Mouse (Mus musculus): ENCODE results near the gene Nt5m.
"Not testable (repeated sequence)": the region's sequence is repeated elsewhere in the genome, so short reads cannot be mapped to it uniquely, and the experiment has no call there.

The Nt5m gene

DNA sequence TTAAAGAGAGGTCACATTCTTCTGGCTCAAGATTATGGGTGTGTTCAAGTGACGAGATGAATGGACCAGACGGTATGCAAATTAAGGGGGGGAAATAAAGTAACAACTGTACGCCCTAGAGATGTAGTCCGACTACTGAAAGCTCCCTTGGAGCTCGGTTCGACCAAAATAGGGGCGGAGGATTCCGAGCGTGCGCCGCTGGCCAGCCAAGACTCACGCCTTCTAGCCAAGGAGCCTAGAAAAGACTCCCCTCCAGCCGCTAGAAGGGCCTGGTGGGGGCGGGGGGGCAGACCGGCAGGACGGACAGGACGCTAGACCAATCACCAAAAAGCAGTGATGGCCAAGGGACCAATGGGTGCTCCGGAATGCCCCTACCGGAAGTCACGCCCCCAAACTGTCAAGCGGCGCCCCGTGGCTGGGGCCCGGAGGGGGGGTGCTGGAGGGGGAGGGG, at the start of gene Nt5m:
Gene Nt5m, plus strand, starts transcription at position 440 of the 451 bp plus-strand sequence.
- peak; percentile 100 for DNase-seq

DNA sequence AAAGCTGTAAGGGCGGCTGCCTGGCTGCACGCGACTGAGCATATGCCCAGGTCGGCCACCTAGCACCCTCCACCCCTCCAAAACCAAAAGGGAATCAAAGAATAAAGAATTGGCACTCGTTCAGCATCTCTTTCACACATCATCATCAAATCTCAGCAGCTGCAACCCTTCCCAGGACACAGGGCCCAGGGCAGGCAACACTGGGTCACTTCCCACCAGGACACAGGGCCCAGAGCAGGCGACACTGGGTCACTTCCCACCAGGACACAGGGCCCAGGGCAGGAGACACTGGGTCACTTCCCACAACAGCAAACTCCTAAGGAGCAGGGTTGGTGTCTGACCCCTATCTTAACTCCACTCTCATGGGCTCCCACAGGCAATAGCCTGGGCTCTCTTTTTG, 45.9 kb upstream of the Nt5m start:
- no peak for DNase-seq

DNA sequence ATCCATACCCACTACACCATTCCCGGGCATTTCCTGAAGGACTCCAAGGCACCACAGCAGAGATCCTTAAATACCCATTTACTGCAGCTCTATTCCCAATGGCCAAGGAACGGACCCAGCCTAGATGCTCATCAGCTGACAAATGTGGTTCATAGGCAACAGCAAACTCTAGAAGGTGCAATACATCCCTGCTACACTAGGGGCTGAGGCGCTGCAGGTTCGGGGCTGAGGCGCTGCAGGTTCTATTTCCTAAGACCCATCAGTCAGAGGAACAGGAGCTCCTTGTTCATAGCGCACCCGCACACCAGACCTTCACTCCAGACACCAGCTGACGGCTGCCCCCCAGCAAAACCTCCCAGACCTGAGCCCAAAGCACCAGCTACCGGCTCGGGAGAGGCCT, 38.8 kb upstream of the Nt5m start:
- DNase-seq, result no peak

DNA sequence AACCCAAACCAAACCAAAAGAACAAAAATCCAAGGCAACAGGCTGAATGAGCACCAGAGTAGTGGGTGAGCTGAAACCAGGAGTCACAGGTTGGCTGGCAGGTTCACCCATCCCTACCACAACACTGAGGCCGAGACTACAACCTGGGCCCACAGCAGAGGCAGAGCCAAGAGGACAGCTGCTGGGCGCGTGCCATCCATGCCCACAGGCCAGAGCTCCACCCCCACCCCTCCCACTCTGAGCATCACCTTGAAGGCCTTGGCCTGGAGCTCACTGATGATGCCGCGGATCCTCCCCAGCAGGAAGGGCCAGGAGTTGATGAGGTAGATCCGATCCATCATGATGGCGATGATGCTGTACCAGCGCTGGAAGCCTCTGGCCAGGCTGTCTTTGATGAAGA, 37.4 kb upstream of the Nt5m start:
- peak; percentile 89 for DNase-seq

DNA sequence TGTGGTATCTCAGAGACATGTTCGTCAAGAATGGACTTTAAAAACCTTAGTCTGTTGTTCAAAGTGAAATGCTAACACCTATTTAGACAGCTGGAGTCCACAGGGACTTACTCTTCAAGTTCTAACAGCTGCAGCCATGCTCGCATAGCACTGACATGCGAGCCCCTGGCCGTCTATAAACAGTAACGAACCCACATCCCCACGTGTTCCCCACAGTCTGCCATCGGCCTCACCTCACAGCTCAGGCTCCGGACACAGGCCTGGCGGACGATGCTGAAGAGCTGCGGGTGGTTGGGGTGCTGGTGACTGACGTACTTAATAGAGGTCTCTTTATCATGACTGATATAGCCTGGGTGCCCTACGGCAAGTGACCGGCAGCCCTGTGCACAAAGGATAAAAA, 35.7 kb upstream of the Nt5m start:
- DNase-seq, result no peak

DNA sequence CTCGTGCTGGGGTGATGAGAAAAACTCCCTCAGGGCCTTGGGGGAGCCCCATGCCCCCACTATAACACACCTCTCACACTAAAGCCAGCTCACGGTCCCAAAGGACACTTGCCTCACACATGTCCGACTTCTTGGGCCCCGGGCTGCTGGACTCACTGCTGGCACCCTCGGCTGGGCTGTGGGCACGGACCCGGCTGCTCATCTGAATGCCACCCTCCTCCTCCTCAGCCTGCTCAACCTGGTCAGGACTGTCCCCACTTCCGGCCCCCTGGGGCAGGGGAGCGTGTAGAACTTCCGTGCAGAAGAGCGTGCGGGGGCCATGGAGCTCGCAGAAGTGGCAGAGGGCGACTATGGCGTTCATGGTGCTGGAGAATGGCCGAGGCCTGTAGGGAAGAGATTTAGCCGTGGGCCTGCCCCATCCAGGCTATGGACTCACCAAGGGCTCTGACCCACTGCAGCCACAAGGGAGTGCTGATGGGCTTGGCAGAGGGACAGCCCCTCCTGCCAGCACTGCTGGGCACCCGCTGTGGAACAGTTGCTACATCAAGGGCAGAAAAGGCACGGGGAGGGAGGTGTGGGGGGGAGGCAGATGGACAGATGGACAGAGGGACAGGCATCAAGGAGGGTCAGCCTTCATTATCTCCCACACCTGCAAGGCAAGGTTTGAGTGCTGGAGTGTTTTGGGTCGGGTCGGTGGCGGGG, 34.7 kb upstream of the Nt5m start:
- DNase-seq, result peak; percentile 93

DNA sequence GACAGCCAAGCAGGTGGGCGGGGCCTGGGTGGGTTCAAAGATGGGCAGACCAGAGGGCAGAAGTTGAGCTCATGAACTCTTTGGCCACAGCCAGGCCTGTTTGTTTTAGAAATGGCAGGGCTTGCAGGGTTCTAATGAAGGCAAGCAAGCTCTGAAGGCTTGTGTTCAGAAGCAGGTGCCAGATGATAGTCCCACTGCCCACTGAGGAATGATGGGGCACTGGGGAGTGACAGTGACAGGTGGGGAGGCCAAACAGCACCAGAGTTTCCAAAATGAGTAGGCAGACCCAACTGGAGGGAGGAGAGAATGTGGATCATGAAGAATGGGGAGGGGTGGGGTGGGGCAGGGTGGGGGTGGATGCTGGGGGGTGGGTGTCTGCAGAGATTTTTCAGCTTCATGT, 34.0 kb upstream of the Nt5m start:
- DNase-seq, result peak; percentile 83

DNA sequence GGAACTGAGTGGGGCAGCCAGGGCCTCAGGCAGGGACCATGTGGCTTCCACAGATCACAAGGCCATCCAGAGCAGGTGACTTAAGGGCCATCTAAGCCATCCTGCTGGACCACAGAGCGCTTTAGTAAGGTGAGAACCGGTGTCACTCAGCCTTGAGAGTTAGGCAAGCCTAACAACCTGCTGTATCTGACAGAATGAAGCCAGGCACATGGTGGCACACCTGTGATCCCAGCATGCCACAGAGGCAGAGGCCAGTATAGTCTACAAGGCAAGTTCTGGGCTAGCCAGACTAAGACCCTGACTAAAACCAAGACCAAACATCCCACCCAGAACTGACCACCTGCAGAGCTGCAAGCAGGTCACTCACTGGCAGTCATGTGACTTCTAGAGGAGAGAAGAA, 33.6 kb upstream of the Nt5m start:
- peak; percentile 91 for DNase-seq

DNA sequence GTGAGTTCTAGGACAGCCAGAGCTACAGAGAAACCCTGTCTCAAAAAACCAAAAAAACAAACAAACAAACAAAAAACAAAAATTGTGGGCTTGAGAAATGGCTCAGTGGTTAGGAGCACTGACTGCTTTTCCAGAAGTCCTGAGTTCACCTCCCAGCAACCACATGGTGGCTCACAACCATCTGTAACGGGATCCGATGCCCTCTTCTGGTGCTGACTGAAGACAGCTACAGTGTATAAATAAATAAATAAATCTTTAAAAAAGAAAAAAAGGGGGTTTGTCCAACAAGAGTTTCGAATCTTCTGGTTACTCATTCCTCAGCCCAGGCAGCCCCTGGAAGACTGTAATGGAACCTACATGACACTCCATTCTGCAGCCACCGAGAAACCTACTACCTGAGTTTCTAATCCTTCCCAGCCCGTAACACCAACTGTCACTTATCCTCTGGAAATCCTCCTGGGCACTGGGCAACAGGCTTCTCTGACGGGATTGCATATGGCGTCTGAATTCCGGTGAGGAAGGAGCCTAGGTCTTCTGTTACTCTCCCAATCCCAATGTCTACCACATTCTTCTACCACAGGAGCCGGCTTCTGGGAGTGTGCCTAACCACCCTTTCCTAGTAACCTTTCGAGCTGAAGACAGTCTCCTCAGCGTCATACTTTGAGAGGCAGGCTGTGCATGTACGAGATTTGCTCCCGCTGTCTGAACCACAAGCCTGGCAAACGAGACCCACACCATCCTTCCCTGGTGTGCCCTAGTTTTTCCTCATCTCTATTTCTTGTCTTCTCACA, 30.9 kb upstream of the Nt5m start:
- DNase-seq, result peak; percentile 93

DNA sequence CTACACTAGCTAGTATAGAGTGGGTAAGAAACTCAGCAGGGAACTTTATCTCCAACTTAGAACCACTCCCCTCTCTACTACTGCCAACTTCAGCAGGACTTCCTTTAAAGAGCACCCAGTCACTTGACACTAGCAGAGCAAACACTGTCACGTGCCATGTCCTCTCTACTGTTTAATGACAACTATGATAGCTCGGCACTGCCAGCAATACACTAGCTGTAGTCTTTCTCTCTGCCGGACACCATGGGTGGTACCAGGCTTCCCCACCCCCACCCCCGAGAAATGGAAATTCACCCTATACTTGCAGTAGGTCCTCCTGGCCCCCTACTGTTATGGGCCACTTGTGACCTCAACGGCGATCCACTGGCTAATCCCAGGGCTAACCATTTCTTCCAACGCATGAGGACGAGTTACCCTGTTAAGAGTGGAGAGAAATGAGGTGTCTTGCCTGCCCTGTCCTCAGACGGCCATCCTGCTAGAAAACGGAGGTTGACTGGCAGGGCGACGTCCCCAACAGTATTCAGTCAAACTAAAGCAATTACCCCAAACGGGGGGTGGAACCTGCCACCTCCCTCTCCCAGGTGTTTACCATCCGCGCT, 30.1 kb upstream of the Nt5m start:
- DNase-seq, result peak; percentile 98

DNA sequence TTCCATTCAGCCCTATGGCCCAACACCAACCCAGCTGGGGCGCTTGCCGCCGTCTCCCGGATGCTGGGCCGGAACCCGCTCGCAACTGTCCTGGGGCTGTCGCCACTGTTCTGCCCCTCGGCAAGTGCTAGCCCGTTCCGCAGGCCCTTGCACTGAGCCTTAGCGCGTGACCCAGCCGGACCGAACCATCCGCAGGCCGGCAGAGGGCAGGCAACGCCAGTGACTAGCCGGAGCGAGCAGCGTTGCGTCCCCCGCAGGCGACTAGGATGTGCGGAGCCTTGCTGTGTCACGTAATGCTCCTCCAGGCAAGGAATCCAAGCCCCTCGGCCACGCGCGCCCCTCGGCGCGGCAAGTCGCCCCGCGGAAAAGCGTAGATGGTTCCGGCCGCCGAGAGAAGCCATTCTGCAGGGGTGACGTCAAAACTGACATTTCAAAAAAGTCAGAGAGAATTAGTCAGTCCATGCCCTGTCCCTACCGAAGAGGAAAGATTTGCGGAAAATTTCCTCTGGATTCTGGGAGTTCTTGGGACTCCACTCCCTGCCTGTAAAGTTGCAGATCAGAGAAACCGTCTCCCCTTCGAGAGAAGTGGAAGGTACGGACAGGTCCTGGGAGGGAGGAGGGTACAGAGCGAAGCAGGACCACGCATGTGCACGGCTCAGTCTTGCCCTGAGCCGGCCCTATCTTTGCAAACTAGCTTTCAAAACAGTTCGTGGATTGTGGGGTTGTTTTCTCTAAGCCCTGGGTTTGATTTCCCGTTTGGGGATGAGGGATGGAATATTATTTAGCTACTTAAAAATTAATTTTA, 29.4 kb upstream of the Nt5m start, which contains the start of gene Flcn:
Gene Flcn, minus strand, starts transcription at position 347 of the 805 bp plus-strand sequence.
- DNase-seq, result peak; percentile 99

DNA sequence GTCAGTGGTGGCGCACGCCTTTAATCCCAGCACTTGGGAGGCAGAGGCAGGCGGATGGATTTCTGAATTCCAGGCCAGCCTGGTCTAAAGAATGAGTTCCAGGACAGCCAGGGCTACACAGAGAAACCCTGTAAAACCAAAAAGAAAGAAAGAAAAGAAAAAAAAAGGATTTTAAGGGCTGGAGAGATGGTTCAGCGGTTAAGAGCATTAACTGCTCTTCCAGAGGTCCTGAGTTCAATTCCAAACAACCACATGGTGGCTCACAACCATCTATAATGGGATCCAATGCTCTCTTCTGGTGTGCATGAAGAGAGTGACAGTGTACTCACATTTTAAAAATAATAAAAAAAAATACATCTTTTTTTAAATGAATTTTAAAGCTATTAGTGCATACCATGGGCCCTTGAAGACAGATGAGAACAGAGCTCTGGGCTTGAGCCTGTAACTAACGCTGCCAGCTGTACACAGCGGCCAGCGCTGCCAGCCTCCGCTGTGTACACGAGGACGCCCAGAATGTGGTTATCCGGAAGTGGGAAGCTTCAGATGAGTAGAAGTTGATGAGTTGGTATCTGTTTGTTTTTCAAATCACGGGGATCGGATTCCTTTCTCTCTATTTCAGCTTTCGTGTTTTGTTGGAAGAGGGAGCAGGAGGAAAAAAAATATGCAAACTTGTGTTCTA, 28.6 kb upstream of the Nt5m start:
- no peak for DNase-seq

DNA sequence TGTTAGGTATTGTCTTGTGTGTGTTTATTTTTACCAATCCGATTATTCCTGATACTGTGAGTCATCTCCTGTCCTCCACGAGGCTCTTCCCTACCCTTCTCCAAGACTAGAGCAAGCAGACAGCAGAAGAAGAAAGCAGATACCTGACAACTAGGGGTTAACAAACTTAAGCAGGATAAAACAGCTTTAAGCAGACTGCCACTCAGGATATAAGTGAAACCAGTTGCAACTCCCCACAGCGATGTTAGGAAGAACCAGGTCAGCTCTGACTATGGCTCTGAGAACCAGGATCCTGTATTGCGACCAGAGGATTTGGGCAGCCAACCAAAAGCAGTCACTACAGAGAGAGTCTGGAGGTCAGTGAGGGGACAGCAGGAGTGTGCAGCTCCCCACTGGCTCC, 28.0 kb upstream of the Nt5m start:
- DNase-seq, result no peak

DNA sequence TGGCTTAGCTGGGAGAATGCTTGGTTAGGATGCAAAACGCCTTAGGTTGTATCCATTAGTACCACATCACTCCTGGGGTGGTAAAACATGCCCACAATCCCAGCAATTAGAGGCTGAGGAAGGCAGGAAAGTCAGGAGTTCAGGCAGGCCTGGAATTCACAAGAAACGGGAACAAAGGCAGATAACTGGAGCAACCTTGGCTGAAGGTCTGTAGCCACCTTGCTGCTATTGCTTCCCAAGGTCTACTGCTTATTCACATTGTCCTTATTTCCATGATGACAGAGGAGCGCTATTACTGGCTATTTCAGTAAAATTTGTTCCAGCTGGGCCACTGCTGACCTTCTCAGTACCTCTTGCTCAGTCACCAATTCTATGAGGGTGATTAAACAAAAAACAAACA, 26.0 kb upstream of the Nt5m start:
- no peak for DNase-seq

DNA sequence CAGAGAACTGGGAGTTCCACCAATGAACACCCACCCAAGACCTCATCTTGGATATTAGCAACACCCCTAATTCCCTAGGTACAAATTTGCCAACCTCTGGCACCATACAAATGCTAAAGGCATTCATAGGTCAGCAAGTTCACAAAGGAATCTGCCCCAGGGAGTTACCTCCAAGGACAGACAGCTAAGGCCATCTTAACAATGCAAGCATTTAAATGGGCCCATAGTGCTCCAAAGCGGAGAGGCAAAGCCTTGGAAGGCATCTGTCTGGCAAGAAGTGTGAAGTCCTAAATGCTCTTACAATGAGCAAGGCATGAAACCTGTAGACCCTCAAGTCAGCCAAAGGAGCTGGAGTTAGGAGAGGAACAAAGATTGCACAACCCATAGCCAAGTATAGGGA, 24.9 kb upstream of the Nt5m start:
- no peak for DNase-seq

DNA sequence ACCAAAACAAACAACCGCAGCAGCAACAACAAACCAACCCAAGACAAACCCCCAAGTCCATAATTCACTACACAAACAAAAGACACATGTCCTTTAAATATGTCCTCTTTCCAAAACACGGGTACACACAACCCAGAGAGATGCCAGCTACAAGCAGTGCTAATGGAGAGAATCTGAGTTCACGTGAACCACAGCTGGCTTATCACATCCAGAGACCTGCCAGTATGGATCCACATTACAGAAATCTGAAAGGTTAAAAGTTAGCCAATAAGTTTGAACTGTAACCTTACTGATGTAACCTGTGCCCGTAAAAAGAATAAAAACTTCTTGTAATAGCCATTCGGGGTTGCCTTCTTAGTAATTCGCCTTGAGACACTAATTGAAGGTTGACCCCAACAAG, 24.3 kb upstream of the Nt5m start:
- no peak for DNase-seq

DNA sequence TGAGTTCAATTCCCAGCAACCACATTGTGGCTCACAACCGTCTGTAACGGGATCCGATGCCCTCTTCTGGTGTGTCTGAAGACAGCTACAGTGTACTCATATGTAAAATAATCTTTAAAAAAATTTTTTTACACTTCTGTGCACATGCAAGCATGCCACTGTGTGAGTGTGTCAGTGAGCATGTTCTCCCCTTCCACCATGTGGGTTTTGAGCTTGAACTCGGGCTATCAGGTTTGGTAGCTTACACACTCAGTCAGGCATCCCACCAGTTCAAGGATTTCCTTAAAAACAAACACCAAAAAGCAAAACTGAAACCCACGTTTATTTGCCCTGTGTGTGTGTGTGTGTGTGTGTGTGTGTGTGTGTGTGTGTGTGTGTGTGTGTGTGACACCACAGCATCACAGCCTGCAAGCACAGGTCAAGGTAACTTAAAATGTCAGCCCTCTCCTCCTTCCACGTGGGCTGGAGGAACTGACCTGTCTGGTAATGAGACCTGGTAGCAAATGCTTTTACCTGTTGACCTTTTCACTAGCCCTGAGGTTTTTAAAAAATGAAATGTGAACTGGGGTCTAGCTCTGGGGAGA, 23.7 kb upstream of the Nt5m start:
- no peak for DNase-seq

DNA sequence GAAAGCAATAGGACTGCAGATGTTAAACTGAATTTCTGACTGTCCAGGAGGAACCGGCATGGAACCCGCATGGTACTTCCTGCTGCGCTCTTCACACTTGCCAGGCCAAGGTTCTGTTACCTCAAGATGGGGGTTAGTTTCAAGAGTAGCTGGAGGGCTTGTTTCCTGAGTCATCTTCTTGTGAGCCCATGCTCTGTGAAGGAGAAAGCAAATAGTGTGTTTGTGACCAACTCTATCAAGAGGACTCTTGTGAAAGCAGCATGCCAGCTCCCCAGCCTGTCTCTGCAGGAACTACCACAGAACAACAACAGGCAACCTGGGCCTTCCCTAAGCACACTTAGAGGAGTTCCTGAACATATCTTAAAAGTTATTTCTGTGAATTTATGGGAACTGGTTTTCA, 21.3 kb upstream of the Nt5m start:
- DNase-seq, result no peak

DNA sequence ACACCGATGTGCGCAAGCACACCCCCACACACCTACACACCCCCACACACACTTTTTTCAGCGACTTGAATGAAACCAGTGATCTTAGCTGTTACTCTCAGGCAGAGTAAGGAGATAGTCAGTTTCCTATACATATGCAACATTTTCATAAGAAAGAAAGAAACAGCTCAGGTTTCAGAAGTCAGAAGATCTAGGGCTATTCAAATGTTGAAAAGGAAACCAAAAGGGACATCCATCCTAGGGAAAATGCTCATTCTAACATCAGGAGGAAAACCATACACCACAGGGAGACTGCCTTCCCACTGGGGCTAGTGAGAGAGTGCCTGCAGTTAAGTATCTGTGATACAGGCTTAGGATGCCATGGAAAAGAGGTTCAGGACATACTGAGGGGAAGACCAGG, 17.6 kb upstream of the Nt5m start:
- DNase-seq, result no peak

DNA sequence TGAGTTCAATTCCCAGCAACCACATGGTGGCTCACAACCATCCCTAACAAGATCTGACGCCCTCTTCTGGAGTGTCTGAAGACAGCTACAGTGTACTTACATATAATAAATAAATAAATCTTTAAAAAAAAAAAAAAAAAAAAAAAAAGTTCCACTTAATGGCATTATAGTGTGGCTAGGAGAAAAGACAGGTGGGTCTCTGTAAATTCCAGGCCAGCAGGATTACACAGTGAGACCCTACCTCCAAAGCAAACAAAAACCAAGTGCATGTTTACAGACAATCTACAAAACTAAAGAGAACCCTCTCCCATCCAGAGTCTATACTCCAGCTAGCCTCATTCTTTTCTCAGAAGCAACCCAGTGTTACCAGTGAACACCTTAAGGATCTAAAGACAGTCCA, 1.5 kb upstream of the Nt5m start:
- not testable (repeated sequence) for DNase-seq

DNA sequence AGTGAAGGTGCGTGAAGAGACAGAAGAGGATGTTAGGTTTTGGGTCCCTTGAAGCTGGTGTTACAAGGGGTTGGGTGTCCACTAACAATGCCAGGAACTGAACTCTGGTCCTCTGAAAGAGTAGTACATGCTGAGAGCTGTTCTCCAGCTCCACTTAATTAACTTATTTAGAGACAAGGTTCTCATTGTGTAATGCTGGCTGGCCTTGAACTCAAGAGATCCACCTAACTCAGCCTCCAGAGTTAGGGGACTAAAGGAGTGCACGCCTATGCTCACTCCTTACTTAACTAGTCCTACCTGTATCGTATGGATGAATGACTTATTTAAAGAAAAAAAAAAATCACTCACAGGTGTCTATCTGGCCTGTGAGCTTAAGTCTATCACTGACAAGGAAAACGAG, 821 bp upstream of the Nt5m start:
- no peak for DNase-seq

DNA sequence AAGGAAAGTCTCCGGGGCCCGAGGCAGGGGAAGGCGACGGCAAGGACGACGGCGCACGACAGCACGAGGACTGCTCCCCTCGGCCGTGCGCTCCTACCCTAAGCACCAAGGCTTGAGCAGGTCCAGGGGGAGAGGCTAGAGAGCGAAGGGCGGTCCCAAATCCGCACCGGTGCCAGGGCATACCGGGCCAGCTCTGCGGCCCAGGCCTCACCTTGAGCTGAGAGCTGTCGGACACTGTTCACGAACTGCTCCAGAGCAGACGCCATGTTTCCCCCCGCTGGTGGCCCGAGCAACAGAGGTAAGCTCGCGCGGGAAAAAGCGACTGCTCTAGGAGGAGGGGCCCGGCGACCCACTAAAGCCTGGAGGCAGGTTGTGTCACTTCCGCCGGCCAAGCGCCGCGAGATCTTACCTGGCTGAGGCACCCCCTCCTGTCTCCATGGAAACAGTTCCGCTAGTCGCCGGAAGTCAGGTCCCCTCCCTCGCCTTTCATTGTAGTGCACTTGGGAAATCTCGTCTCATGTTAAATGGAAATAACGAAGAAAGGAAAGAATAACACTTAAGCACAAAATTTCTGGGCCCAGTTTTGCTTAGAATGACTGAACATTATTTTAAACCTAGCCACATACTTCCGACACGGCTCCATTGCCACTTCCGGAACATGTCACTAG, 346 bp downstream of the Nt5m start, which contains the start of gene Cops3:
Gene Cops3, minus strand, starts transcription at position 380 of the 668 bp plus-strand sequence.
- DNase-seq, result peak; percentile 100

Data from heart, adult 11 months (tissue).